Mouse (Mus musculus): ENCODE results near the gene Tmem94. TPM values are rescaled to one million over a fixed set of nuclear protein-coding genes. Genes with fewer than 3 reads are reported as not detected.
A peak's percentile ranks its signal among the peaks of the same experiment; 100 is the strongest.

Tmem94 gene
- total RNA-seq, 4 experiments from 2014 or later, result 96.2 to 103 (median 100) TPM

DNA sequence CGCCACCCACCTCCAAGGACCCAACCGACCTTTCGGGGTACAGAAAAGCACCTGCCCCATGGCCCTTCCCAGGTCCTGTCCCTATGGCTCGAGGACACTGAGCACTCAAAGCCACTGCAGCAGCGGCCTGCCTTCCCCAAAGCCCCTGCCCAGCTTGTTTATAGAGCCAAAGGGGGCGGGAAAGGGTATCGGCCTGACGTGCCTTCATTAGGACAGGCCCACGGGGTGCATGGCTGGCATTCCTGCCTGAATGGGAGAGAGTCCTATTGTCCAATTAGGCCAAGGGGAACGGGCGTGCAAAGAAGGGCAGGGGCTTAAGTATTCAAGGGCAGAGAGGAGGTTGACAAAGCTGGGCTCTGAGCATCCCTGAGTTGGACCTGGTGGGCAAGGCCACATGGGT lies 42.7 kb downstream of the Tmem94 start:
- no peak for DNase-seq (ENCODE audit: low spot score)

DNA sequence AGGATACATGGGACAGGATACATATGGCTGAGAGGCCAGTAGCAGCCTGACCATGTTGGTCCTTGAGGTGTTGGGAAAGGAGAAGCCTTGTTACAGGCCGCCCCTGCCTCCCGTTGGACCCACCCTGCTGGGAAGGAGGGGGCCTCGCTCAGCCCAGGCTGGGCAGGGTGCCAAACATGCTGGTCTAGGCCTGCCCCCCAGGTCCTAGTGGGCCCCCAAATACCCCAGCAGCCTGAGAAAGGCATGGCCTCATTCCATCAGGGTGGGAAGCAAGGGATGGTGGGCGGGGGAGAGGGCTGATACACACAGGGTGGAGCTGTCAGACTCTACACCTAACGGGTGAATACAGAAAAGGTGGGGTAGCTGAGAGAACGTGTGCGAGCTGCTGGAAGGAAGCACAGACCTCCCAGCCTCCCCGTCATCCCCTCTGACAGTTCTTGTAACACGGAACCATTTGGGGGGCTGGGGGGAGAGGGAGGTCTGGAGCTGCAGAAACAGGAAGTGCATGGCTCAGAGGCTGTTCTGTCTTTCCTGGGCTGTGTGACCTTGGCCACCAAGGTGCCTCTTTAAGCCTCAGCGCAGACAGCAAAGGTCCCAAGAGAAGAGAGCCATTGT lies 43.6 kb downstream of the Tmem94 start:
- no peak for DNase-seq (ENCODE audit: low spot score)

DNA sequence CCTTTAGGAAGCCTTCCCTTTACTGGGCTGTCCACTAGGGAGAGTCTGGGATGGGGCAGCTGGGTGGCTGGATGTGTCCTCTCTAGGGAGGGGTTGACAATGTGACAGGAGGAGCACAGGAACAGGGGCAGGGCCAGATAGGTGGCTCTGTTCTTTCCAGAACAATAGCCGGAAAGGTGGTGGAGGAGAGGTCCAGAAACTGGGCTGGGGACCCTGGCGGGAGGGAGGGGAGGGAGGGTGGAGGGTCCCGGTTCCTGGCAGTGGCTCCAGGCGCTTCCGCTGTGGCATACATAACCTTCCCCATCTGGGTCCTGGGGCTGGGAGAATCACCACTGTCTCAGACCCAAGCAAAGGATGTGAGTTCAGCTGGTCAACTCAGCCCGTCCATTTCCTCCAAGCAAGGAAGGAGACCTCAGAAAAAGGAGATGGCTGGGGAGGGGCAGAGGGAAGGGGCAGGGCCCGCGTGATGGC lies 44.1 kb downstream of the Tmem94 start:
- DNase-seq (ENCODE audit: low spot score), result peak; percentile 90

DNA sequence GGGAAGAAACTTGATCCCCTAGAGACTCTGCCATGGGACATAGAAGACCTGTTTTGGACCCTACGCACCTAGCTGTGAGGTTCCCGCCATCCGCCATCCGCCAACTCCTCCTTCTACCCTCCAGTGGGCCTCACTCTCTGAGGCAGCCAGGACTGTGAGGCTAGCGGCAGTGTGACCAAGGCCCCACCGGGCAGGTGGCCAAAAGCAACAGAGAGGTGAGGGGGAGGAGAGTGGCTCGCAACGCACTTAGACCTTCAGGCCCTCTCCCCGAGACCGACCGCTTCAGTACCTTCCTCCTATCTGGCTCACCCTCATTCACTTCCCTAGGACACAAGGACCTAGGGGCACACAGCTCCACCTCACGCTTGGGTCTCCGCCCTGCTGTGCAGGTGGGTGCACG lies 45.1 kb downstream of the Tmem94 start:
- DNase-seq (ENCODE audit: low spot score), result peak; percentile 48

DNA sequence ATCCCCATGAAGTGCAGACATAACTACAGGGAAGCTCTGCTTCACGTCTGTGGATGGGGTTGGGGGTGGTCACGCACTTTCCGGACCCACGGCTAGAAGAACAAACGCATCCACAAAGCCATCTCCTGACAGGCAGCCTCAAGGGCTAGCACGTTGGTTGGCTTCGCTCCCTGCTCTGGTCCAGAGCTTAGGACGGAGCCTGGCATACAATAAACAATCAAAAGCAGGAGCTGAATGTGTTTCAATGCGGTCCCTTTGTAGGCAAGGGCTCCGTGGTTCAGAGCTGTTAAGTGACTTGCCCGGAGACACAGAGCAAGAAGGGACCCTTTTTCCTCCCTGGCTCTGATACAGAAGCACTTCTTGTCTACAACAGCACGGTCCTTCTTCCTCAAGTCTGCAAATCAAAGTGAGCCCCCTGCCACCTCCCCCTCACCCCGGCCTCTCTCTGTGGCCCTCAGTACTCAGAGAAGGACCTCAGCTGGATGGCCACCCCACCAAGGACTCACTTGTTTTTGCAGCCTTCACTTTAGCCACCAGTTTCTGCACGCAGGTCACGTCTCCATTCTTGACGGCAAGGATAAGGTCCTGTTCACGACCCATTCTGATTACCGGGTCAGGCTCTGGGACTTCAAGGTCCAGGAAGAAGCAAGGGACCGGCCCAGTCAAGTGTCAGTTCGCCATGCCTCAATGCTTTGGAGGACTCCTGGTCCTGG lies 46.3 kb downstream of the Tmem94 start:
- no peak for DNase-seq (ENCODE audit: low spot score)

DNA sequence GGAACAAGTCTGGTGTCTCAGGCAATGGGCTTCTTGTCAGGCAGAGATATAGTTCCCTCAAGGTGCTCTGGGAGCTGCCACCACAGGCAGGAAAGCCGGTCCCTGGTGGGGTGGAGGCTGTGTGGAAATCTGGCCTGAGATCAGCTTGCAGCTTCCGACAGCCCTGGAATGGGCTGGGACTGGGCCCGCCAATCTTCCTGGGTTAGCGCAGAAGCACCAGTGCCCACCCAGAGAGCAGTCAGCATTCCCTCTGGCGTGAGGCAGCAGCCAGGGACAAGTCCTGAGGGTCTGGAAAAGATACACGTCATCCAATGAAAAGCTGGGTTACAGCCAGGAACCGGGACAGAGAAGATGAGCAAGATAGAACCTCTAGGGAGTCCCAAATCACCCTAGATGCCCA lies 46.9 kb downstream of the Tmem94 start:
- DNase-seq (ENCODE audit: low spot score), result peak; percentile 63

DNA sequence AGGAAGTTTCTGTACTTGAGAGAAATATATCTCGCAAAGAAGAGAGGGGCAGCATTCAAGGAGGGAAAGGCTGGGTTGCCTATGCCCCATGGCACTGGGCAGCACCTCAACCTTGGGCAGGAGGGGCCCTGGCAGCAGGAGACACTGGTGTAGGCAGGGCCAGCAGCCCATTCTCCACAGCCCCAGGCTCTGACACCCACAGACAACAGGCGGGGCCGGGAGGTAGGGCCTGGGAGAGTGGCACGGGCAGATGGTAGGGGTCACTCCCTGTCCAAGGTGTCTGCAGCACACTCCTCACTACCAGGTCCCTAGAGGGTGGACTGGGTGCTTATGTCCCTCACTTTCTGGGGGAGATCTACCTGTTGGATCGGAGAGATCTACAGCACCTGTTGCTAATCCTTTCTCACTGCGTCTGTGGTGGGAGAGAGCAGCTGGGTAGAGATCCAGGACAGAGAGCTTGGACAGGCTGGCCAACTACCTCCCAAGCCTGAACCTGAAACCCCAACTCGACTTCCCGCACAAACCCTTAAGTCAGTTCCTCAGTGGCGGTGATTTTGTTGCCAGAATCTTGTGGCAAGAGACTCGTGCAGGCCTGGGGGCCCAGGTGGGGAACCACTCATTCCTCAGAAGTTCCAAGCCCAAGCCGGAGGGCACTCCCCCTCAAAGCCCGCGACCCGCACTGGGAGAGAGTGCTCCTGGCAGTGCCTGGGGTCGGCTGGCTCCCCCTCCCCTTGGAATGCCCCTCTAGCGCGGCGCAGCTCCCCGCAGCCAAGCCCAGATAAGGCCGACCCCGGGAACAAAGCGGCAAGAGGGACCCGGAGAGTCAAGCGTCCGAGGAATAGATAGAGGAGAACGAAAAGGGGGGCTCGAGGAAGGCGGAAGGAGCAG lies 47.5 kb downstream of the Tmem94 start:
- no peak for DNase-seq (ENCODE audit: low spot score)

DNA sequence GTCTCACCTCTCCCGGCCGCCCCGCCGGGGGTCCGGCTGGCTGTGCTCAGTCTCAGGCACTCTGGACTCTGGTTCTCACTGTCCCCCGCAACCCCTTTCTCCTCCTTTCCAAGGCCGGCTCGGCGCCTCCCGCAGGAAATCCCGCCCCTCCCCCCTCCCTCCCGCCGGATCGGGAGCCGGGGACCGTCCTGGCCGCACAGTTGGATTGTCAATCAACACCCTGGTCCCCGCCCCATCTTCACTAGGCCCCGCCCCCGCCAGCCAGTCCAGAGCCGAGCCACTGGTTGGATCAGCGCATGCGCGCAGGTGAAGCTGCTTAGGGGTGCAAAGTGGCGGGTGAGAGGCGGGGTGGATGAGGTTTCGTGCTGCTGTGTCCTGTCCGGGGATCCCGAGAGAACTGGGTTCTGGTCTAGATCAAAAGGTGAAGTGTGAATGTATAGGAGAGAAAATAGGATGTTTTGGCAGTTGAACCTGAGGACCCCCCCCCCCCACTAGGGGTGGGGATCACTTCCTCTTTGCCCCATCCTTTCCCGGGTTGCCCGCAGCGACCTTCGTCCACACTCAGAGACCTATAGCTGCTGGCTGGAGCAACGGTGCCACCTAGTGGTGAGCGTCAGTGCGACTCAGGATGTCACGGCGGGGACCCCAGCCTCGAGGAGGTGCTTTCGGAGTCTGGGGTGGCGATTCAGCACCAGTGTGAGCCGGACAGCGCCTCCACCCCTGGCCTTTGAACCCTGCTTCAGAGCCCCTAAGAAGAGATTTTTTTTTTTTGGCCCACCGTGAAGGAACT lies 48.5 kb downstream of the Tmem94 start, which contains the start of gene Caskin2:
TSS of gene Caskin2 (minus strand) at position 133 of the 790 bp plus-strand sequence.
- peak; percentile 94 for DNase-seq (ENCODE audit: low spot score)

DNA sequence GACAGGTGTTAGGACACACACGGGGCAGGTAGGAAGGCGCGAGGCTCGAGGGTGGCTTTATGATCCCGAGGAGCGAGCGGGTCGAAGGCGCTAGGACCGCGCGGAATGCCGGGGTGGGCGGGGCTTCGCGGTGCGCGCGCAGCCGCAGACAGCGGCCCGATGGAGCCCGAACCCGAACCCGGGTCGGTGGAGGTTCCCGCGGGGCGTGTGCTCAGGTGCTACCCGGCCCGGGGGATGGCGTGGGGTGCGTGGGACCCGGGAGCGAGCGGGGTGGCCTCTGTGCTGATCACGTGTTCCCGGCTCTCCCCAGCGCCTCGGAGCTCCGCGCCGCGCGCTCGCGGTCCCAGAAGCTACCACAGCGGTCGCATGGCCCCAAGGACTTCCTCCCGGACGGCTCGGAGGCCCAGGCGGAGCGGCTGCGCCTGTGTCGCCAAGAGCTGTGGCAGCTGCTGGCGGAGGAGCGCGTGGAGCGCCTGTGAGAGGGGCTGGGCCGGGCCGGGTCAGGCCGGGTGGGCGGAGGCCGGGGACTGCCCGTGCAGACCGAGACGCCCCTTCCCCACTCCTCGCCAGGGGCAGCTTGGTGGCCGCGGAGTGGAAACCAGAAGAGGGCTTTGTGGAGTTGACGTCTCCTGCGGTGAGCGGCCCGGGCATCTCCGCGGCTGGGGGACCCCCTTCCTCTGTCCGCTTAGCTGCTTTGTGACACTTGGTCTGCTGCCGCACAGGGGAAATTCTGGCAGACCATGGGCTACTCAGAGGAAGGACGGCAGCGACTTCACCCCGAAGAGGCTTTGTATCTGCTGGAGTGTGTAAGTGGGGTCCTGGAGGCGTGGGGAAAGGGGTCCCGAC lies 49.6 kb downstream of the Tmem94 start, which contains the start of gene Tsen54:
TSS of gene Tsen54 (plus strand) at position 120 of the 846 bp plus-strand sequence.
- DNase-seq (ENCODE audit: low spot score), result peak; percentile 86

DNA sequence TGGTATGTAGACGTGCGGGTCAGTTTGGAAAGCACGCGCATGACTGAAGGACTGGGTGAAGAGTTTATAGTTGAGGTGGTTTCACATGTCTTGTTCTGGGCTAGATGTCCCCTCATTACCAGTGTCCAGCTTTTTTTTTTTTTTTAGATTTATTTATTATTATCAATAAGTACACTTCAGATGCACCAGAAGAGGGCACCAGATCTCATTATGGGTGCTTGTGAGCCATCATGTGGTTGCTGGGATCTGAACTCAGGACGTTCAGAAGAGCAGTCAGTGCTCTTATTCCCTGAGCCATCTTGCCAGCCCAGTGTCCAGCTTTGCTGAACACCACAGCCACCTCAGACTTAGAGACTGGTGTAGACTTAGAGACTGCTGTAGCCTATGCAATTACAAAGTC lies 52.1 kb downstream of the Tmem94 start:
- no peak for DNase-seq (ENCODE audit: low spot score)

DNA sequence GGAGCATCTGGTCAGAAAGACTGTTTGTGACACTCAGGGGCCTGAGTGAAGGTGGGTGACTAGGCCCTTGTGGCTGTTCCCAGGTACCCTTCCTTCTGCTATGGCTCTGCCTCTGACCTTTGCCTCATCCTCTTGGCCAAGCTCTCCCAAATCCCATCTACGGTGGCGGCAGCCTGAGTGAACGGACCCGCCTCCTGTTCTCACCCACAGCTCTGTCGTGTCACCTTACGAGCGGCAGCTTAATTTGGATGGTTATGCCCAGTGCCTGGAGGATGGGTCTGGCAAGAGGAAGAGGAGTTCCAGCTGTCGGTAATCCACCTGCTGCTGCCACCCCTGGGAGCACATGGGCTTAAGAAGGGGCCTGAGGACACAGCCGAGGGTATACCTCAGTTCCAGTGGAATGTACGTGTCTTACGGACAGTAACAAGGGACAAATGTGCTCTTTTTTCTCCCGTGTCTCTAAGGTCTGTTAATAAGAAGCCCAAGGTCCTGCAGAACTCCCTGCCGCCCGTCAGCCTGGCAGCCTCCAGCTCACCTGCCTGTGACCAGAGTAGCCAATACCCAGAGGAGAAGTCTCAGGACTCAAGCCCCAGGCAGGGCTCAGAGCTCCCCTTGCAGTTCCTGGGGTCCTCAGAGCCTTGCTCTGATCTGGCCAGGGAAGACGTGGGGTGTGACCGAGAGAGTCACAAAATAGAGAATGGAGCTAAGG lies 54.8 kb downstream of the Tmem94 start:
- DNase-seq (ENCODE audit: low spot score), result no peak

DNA sequence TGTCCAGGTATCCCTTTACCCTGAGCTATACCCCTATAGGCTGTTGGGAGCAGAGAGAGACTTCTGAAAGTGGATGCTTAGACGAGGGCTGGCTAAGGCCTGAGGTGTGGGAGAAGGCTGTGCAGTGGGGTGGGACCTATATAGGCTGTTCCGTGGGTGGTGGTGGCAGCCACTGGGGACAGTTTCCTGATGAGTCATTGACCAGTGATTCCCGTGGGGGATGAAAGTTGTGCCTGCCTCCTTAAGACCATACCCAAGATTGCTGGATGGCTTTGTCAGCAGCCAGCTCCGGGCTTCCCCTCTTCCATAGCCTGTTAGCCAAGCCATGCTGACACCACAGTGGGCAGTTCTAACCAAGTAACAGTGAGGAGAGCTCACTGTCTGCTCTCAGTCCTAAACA lies 55.8 kb downstream of the Tmem94 start:
- no peak for DNase-seq (ENCODE audit: low spot score)

DNA sequence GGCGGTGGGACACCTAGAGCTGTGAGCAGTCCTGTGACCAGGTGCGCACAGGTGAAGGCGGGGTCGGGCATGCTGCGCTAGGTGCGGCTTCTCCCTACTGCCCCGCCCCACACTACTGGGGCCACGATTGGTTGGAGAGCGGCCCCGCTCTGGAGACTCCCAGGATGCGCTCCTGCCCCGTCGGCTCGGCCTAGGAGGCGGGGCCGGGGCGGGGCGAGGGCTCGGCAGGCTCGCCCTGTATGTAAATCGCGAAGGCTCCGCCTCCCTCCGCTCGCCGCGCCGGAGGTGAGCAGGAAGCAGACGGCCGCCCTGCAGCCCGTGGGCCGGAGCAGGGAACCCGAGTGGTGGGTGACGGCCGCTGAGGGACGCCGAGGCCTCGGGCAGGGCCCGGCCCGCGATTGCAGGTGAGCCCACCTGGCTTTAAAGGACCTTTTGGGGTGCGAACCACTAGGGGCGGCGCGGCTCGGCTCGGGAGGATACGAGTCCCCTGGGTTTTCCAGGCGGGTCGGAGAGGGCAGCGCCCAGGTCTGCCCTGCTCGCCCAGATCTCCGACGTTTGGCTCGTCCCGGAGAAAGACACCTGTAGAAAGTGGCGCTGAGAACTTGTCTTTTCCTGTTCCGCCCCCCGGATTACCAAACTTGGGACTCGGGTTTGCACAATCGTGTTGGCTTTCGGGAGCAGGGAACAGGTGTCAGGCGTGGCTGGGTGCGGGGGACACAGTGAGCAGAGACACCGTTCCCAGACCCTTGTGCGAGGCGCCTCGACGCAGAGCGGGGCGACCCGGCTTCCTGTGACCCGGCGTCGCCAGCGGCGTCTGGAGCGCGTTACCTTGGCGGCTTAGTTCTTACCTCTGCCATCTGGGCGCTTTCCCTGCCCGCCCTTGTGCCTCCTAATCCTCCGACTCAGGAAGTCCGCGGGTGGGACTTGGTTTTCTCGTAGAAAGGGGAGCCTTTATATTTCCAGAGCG lies 58.8 kb downstream of the Tmem94 start, which contains the start of gene Llgl2:
TSS of gene Llgl2 (plus strand) at position 276 of the 967 bp plus-strand sequence.
- DNase-seq (ENCODE audit: low spot score), result peak; percentile 71

DNA sequence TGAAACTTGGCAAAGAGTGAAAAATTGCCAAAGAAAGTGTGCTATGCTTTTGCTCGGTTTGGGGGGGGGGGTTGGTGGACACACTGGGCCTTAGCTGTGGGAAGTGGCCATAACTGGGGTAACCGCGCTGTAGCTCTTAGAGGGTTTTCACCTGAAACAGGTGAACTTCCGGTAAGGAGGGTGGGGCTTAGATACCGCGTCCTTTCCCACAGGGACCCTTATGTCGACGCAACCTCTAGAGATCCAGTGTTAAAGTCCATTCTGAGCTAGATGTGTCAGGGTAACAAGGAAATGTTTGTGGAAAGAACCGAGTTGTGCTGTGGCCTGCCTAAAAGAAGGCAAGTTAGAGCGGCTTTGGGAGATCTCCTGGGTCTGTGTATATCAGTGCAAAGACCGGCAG lies 59.6 kb downstream of the Tmem94 start:
- DNase-seq (ENCODE audit: low spot score), result no peak

DNA sequence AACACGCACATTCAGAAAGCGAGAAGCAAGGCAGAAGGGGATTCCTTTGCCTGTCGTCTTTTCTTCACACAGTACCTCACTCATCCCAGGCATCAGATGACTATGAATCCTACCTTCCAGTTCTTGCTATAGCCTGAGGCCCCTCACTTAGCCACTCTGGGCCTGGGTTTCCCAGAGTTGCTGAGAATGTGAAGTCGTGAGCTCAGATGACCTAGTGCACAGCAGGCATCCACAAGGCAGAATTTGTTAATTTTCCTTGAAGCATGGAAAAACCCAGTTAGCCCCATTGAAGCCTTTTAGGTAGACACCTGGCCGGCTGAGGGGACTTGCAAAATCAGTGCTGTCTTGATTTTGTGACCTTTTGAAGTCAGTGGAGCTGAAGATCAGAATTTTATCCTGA lies 61.3 kb downstream of the Tmem94 start:
- no peak for DNase-seq (ENCODE audit: low spot score)

DNA sequence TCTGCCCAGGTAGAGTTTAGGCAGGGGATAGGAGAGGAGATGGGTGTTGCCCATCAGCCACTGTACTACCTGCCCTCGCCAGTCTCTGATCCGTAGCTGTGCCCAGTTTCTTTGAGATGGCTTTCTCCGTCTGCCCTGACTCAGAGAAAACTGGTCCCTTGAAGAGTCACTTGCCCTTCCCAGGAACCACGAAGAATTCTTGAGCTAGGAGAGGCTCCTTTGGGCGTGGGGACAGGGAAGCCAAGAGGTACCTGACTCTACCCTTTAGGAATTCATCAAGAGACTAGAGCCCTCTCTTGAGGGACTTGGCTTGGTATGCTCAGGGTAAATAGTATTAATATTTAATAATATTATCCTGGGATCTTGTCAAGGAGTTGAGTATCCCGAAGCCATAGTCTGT lies 62.4 kb downstream of the Tmem94 start:
- no peak for DNase-seq (ENCODE audit: low spot score)

DNA sequence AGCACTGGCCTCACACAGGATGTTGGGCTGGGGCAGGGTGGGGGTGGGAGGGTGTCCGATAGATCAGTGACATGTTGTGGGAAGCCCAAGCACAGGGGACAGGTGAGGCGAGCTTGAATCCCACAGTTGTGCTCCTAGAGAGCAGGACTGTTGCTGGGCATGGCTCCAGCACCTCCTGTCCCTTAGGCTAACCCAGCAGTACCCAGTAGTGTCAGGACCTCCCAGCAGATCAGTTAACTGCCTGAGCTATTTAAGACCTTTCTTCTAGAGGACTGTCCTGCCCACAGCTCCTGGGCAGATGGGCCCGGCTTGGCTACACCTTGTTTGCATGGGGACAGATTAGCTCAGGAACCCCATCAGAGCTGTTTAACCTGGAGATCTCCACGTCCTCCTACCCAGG lies 63.8 kb downstream of the Tmem94 start:
- no peak for DNase-seq (ENCODE audit: low spot score)

DNA sequence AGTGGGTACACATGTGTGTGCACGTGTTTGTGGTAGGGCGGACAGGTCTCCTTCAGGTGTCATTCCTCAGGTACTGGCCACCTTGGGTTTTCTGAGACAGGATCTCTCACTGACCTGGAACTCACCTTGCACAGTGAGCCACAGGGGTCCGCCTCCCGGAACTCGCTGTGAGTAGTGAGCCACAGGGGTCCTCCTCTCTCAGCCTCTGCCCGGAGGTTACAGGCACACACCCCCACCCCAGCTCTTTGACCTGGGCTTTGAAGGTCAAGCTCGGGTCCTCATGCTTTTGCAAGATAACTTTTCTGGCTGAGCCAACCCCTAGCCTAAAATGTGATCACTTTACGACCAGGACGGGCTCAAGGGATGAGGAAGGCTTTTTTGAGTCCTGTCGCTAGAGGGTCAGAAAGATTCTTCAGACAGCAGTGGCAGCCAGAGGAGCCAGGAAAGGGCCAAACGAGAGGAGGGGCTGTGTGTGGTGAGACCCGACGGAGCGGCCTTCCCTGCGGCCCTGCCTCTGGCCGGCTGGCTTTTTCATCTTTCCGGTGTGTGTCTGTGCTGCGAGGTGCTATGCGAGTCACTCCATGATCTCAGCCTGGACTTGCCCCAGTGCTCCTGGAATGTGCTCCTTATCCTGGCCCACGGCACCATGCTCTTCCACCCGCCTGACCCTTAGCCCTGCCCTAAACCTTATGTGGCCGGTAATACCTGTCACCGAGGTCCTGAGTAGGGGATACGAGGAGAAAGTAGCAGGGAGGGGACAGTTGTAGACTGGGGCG lies 65.5 kb downstream of the Tmem94 start:
- DNase-seq (ENCODE audit: low spot score), result no peak

Data from heart, adult 8-10 months (tissue).